Mouse (Mus musculus): ENCODE measurements around the gene Clstn2.

Gene Clstn2

GRCm38 (mm10) chr9:97476961-97477360 lies 556.0 kb downstream of the Clstn2 start:
- peak; percentile 55 for DNase-seq (ENCODE audit: low read depth, low spot score)

DNA sequence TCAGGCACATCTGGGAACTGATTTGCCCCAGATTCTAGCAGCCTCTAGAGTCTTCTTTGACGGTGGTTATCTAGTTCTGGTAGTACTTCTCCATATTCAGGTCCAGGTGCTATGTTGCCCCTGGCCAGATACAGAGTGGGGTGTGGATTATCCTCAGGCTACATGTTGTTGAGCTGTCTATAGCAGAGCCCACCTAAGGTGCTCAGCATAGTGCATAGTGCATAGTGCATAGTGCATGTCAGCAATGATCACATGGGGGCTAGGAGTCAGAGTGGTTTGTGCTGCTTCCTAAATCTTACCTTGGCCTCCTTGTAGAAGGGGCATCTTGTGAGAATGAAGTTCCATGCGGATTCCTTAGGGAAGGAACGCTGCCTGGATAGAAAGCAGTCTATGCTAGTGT lies 556.5 kb downstream of the Clstn2 start:
- no peak for DNase-seq (ENCODE audit: low read depth, low spot score)

DNA sequence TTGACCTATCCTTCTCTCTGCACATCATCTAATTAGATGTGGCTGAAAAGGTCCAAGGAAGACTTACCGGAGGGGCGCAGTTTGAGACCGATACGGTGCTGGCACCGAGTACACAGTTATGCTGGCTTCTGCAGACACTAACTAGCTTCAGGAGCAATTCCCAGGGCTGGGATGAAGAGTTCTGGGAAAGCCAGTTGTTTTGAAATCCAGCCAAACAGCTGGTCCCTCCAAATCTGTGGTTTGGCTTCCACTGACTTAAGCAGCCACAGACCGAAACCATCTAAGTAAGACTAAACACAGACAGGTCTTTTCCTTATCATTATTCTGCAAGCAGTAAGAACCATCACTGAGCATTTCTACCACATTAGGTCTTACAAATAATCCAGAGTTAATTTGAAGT lies 558.1 kb downstream of the Clstn2 start:
- no peak for DNase-seq (ENCODE audit: low read depth, low spot score)

- DNase-seq (ENCODE audit: low read depth, low spot score): no peak
Measured at GRCm38 (mm10) chr9:97471014-97471591, 561.9 kb downstream of the Clstn2 start.

- DNase-seq (ENCODE audit: low read depth, low spot score): no peak
Measured at GRCm38 (mm10) chr9:97460452-97460851, 572.5 kb downstream of the Clstn2 start.

GRCm38 (mm10) chr9:97459745-97460144 lies 573.2 kb downstream of the Clstn2 start:
- DNase-seq (ENCODE audit: low read depth, low spot score): no peak

DNA sequence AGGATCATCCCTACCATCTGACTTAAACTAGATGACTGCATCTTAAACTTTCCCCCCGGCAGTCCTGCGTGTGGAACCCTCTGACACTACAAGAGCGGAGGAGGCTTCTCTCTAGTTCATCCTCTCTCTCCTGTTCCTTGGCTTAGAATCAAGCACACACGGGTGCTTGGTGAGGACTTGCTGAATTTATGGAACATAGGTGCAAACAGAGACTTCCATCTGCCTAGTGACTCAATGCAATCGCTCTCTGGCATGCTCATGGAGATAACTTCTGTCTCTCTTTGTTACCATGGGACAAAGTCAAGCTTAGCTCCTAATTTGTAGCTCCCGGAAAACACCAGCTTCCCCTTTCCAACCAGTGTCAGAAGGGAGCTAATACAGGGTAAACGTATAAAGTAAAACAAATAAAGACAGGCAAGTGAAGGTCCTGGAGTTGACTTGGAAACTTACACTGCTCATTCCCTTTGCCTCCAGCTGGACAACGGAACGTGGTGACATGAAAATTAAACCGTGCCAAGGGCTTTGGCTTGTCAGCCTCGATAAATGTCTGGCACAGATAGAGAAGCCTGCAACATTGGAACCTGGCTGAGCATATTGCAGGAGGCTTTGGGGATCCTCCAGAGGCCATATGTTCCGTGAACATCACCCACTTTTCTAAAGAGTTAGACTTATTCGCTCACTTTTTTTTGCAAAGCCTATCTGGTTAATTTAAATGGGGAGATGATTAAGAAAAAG lies 583.5 kb downstream of the Clstn2 start:
- no peak for DNase-seq (ENCODE audit: low read depth, low spot score)

GRCm38 (mm10) chr9:97439872-97440636 lies 592.9 kb downstream of the Clstn2 start:
- no peak for DNase-seq (ENCODE audit: low read depth, low spot score)

DNA sequence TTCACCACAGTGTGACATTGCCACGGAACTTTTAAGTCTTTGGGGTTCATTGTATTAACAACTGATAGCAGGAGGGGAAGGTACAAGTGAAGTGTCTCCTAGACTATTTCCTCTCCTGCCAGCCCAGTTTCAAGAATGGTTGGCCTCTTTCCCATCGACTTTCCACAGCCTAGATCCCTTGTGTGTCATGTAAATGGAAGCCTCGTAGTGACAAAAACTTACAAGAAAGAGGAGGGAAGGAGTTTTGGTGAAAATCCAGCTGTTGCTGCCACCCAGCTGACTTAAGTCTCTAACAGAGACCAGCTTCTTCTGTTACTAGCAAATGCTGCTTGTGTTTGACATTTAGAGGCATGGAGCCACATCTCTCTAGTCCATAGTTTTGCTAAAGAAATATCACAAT lies 598.3 kb downstream of the Clstn2 start:
- no peak for DNase-seq (ENCODE audit: low read depth, low spot score)

- no peak for DNase-seq (ENCODE audit: low read depth, low spot score)
Measured at GRCm38 (mm10) chr9:97429885-97430449, 603.0 kb downstream of the Clstn2 start.

DNA sequence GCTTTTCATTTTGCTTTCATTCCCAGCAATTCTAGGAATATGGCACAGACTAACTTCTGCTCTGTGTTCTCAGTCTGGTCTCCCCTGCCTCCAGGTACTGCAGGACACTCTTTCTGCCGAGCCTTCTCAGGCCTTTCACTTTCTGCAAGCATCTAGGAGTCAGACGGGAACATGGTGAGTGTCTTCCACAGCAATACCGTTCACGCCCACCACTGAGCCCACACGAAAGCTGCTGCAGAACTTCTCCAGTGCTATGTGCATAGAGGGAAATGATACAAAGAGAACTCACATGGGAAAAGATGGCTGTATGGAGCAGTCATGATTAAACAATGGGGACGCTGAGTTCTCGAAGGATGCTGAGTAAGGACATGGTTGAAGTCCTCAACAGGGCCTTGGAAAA lies 604.9 kb downstream of the Clstn2 start:
- DNase-seq (ENCODE audit: low read depth, low spot score): no peak

DNA sequence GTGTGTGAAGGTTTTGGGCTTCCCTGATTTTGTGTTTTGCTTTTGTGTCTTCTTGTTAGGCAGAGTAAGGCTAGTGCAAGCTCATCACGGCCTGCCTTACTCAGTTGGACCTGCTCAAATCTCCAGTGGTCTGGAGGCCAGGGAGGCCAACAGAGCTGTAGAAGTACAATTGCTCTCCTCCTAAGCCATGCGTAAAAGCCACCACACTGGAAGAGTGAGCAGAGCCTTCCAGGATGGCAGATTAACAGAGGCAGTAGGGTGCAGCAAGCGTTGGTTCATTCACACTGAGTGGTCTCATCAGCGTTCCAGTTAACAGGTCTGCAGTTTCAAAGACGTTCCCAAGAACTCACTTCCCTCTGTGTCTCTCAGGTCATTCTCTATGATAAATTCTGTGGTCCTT lies 612.1 kb downstream of the Clstn2 start:
- DNase-seq (ENCODE audit: low read depth, low spot score): no peak

GRCm38 (mm10) chr9:97414876-97415668 lies 617.9 kb downstream of the Clstn2 start:
- DNase-seq (ENCODE audit: low read depth, low spot score): no peak

DNA sequence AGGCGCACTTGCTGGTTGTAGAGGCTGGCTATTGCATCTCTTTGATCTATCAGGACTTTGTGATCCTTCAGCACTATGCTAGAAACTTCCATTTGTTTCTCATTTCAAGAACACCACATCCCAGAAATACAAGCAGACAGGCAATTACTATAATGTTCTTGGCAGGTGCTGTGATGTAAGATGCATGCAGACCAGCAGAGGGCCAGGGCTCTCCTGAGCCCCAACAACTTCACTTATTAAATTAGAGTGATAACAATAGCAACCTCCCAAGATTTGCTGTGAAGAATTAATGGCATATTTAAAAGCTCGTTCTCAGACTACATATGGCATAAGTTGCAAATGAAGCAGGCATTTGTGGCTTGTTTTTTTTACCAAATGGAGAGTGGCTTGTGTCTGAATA lies 624.8 kb downstream of the Clstn2 start:
- no peak for DNase-seq (ENCODE audit: low read depth, low spot score)
